Mouse (Mus musculus): ENCODE measurements around the gene Srrt.
"Not testable (repeated sequence)": the region's sequence is repeated elsewhere in the genome, so short reads cannot be mapped to it uniquely, and the experiment has no call there.

Gene Srrt

DNA sequence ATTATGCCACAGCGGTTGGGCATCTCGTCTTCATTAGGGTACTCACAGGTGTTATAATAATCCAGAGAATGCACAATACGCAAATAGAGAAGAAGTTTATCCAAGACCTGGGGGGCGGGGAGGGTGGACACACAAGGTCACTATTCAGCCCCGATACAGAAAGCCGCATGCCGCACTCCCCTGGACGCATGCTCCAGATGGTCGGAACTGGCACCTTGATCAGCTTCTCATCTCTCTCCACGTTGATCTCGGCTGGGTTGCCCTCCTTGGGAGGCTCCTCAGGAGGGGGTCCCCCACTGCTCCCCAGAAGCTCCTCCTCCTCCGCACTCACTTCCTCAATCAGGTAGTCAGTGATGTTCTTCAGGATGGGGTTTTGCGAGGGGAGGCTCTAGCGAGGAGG, 10.3 kb downstream of the Srrt start:
- no peak for DNase-seq (ENCODE audit: low spot score)

GRCm38 (mm10) chr5:137295712-137296111, 11.8 kb downstream of the Srrt start:
- no peak for DNase-seq (ENCODE audit: low spot score)

DNA sequence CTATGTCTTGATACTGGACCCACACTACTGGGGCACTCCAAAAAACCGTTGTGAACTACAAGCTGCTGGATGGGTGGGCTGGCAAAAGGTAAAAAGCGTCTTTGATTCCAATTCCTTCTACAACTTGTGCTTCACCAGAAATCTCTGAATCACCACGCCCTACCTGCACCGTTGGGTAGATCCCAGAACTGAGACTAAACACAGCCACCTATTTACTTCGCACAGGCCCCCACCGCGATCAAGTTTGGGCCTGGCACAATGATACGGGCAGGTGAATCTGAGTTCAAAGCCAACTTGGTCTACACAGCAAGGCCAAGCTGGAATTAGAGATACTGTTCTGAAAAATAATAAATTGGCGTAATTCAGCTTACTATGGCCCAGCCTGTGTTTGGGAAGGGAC, 12.2 kb downstream of the Srrt start:
- DNase-seq (ENCODE audit: low spot score), result no peak

- no peak for DNase-seq (ENCODE audit: low spot score)
Measured at GRCm38 (mm10) chr5:137294744-137295093, 12.8 kb downstream of the Srrt start.

- peak; percentile 92 for DNase-seq (ENCODE audit: low spot score)
Measured at GRCm38 (mm10) chr5:137293839-137294743, 13.4 kb downstream of the Srrt start, which contains the start of gene Ufsp1. TSS of gene Ufsp1 (plus strand) at chr5:137294629.

- DNase-seq (ENCODE audit: low spot score), result peak; percentile 79
Measured at GRCm38 (mm10) chr5:137293282-137293681, 14.2 kb downstream of the Srrt start.

- no peak for DNase-seq (ENCODE audit: low spot score)
Measured at GRCm38 (mm10) chr5:137291381-137291926, 16.0 kb downstream of the Srrt start.

GRCm38 (mm10) chr5:137290677-137291076, 16.8 kb downstream of the Srrt start:
- peak; percentile 83 for DNase-seq (ENCODE audit: low spot score)

DNA sequence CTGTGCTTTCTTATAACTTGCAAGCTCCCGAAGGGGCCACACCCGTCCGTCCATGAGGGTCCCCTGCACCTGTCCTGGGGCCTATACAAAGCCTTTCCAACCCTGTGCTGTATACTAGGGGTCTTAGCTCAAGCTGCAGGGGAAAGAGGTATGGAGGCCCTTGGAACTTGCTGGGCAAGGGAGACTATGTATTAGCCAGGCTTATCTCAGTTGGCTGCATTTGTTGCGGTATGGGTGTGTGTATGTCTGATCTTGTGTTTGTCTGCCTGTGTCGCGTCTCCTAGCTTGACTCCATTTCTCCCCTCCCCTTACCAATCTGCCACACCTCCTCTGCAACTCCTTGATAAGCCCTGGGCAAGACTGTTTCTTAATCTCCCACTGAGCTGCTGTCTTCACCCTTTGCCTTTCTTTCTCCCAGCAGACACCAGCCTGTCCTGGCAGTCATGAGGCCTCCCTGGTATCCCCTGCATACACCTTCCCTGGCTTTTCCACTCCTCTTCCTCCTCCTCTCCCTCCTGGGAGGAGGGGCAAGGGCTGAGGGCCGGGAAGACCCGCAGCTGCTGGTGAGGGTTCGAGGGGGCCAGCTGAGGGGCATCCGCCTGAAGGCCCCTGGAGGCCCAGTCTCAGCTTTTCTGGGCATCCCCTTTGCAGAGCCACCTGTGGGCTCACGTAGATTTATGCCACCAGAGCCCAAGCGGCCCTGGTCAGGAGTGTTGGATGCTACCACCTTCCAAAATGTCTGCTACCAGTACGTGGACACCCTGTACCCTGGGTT, 17.7 kb downstream of the Srrt start:
- DNase-seq (ENCODE audit: low spot score), result peak; percentile 96

- peak; percentile 68 for DNase-seq (ENCODE audit: low spot score)
Measured at GRCm38 (mm10) chr5:137288999-137289470, 18.4 kb downstream of the Srrt start.

DNA sequence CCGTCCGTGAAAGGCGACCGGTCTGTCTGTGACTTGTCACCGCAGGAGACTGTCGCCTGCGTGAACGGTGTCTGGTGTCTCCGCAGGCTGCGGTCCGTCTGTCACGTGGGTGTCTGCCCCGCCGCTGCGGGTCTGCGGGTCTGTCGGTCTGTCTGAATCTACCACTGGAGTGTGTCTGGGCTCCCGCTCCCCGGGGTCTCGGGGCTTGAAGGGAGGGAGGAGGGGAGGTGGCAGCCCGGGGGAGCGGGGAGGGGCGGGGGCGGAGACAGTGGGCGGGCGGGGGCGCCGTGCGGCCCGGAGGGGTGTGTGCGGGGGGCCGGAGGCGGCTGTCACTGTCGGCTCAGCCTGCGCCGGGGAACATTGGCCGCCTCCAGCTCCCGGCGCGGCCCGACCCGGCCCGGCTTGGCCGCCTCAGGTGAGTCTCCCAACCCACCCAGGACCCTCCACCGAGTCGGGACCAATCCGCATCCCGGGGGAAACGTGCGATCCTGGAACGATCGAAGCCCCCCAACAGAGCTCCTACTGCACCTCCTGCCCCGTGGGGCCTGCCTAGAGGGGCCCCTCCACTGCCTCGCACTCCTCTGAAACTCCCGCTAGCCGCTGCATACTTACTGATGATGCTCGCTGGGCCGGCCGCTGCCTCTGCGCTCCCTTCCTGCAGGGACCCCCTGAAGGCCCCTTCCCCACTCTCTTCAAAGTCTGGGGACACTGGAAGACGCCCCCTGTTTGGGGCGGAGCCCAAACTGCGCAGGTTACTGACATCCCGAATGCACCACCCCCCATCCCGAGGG, 19.3 kb downstream of the Srrt start:
- DNase-seq (ENCODE audit: low spot score), result no peak

DNA sequence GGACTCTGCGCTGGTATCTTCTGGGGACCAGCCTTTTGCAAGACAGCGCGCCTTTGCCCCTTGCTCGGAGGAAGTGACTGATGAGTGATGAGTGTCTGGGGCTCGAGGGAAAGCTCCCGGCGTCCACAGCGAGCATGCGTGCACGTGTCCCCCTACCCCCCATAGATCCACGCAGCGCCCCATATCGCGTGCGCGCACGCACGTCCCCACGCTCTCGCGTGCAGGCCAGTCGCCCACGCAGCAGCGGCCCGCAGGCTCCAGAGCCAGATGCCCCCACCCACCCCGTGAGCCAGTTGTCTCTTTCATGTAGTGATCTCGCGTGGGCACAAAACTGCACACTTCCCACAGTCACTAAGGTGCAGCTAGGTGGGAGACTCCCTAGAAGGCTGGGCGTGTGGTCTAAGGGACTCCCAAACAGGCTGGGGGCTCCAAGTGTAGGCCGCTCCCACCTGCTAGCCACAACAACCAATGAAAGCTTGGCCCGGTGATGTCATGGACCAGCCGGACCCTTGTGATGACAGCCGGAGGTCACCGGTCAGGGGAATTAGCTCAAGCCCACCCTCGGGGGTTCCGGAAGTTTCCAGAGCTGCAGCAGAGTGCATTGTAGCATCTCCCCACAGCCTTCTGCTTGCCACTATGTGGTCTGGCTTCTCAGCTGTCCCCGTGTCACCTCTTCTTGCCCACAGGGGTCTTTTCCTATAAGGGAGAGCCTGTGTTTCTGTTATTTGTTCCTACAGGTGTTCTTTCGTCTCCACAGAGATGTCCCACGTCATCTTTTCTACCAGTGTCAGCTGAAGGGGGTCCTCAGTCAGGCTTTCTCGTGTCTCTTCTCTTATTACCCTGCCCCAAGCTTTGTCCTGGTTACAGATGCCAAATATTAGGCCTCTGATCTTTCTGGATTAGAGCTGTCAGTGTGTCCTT, 20.2 kb downstream of the Srrt start, which contains the start of gene Ache:
Gene Ache (plus strand): TSS at position 488 of the 921 bp plus-strand sequence.
- no peak for DNase-seq (ENCODE audit: low spot score)

GRCm38 (mm10) chr5:137286655-137287031, 20.8 kb downstream of the Srrt start:
- DNase-seq (ENCODE audit: low spot score), result peak; percentile 76

GRCm38 (mm10) chr5:137285986-137286385, 21.5 kb downstream of the Srrt start:
- no peak for DNase-seq (ENCODE audit: low spot score)

DNA sequence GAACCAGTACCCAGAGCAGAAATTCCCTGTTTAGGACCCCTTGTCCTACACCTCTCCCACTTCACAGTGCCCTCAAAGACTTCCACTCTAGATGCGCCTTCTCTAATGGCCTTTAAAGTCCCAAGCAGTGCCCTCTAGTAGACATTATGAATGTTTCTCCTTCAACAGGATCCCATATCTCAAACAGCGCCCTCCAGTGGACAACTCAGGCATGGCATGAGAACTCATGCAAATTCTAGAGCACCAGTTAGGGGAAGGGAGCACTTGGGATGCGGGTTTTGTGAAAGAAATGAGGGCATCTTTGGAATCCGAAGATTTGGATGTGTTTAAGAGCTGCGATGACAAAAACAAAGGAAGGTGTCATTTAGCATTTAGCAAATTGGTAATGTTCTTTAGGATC, 22.4 kb downstream of the Srrt start:
- DNase-seq (ENCODE audit: low spot score), result peak; percentile 79

DNA sequence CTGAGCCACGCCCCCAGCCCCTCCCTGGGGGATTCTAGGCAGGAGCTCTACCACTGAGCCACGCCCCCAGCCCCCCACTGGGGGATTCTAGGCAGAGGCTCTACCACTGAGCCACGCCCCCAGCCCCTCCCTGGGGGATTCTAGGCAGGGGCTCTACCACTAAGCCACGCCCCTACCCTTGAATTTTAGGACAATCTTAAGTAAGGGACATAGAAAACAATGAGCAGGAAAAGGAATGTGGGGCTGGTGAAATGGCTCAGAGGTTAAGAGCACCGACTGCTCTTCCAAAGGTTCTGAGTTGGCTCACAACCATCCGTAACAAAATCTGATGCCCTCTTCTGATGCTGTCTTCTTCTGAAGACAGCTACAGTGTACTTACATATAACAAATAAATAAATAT, 23.1 kb downstream of the Srrt start:
- not testable (repeated sequence) for DNase-seq (ENCODE audit: low spot score)

- DNase-seq (ENCODE audit: low spot score), result no peak
Measured at GRCm38 (mm10) chr5:137277360-137278342, 29.8 kb downstream of the Srrt start.

DNA sequence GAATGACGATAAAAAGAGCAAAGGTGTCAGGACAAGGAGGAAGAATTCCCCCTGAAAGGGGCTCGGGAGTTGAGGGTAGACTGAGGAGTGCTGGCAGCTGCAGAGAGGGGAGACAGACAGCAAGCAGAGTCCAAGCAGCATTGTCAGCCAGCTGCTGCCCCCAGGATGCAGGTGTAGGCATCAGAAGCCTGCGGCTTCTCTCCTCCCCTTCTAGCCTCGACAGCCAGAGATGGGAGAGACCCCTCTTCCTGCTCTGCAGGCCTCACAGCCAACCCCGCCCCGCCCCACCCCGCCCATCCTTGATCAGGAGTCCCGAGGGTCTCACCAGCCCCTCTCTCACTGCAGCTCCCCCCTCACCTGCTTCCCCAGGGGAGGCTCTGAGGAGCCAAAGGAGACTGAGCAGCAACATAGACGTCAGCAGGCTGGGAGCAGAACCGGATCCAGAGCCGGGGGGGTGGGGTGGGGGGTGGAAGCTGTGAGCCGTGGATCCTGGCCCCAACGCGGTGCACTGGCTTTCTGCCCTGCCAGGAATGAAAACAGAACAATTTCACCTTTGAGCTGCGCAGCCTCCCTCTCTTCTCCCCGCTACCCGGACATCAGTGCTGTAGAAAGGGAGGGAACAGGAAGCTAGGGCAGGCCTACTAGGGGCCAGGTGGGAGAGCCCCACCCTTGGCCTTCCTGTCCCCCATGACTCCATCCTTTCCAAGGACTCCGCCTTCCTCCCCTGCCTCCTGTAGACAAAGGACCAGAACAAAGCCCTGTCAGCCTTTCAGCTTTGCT, 39.2 kb downstream of the Srrt start:
- no peak for DNase-seq (ENCODE audit: low spot score)

DNA sequence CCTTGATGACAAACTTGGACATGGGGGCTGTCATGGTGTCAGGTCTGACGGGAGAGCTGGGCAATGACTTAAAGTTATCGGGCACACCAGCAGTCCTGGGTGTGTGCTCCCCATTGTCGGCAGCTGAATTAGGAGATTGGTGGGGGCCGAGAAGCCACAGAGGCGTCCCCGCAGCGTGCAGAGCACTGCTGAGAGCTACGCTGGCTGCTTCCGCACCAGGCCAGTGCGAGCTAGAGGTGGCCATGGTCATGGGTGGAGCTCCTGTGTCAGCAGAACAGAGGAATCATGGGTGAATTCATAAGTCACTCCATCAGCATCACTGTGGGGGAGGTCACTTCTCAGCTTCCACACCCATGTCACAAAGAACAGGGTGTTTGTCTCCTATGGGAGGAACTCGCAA, 42.7 kb downstream of the Srrt start:
- no peak for DNase-seq (ENCODE audit: low spot score)
